Mouse (Mus musculus) ES-E14 (cell line): ENCODE measurements around the gene Men1. TPM values are rescaled to one million over a fixed set of nuclear protein-coding genes. Genes with fewer than 3 reads are reported as not detected.

Experiments used
- DNase-seq: peaks from one replicate; pipeline ENCODE4 v3.0.0-alpha.2; 2013; ENCODE audit warnings: low read depth, low spot score
- H3K27ac ChIP-seq: 2 replicates; pipeline ENCODE4 v1.5.1; 2012; ENCODE audit warnings: low read depth, mild to moderate bottlenecking, low read length, moderate library complexity, mixed read lengths; ENCODE audit not compliant: poor library complexity, insufficient read depth, severe bottlenecking
- H3K36me3 ChIP-seq: 2 replicates; pipeline ENCODE4 v1.6.1; 2012; ENCODE audit warnings: mild to moderate bottlenecking, low read length, moderate library complexity, mixed read lengths; ENCODE audit not compliant: control insufficient read depth, poor library complexity, insufficient read depth, severe bottlenecking
- H3K4me1 ChIP-seq, 2 experiments: fragments of 150-350 bp in 1 of 2; sonication (generic) in 1 of 2; 2 replicates each; pipeline ENCODE4 v1.6.1; 2012; ENCODE audit warnings: low read length in 2 of 2, mild to moderate bottlenecking in 1 of 2, mixed read lengths in 1 of 2; ENCODE audit not compliant: control insufficient read depth in 2 of 2, insufficient read depth in 2 of 2, poor library complexity in 1 of 2
- H3K4me3 ChIP-seq, 2 experiments: fragments of 150-350 bp in 1 of 2; sonication (generic) in 1 of 2; 2 replicates each; pipeline ENCODE4 v1.5.1; 2012; ENCODE audit warnings: low read length in 2 of 2, low read depth in 1 of 2, mild to moderate bottlenecking in 1 of 2, mixed read lengths in 1 of 2; ENCODE audit not compliant: insufficient read depth in 1 of 2, poor library complexity in 1 of 2, severe bottlenecking in 1 of 2
- H3K9ac ChIP-seq: 2 replicates; pipeline ENCODE4 v1.6.1; 2012; ENCODE audit warnings: low read depth, mild to moderate bottlenecking, low read length, mixed read lengths; ENCODE audit not compliant: poor library complexity, insufficient read depth, severe bottlenecking
- H3K9me3 ChIP-seq: fragments of 150-350 bp; sonication (generic); 2 replicates; pipeline ENCODE4 v1.6.1; 2012; ENCODE audit warnings: low read depth, mild to moderate bottlenecking, low read length; ENCODE audit not compliant: control insufficient read depth, insufficient read depth
- CHD2 ChIP-seq: IDR thresholded peaks from 2 replicates; pipeline ENCODE4 v1.6.1; 2014; ENCODE audit warnings: mild to moderate bottlenecking, low read depth, low read length, inconsistent platforms
- HCFC1 ChIP-seq: IDR thresholded peaks from 2 replicates; pipeline ENCODE4 v1.6.1; 2012; ENCODE audit warnings: low read length, inconsistent platforms, borderline replicate concordance; ENCODE audit not compliant: insufficient read depth
- MAFK ChIP-seq: IDR thresholded peaks from 2 replicates; pipeline ENCODE4 v1.6.1; 2014; ENCODE audit warnings: mild to moderate bottlenecking, low read depth, low read length, inconsistent platforms; ENCODE audit not compliant: insufficient read depth
- ZC3H11A ChIP-seq: IDR thresholded peaks from 2 replicates; pipeline ENCODE4 v1.6.1; 2012; ENCODE audit warnings: low read depth, mild to moderate bottlenecking, inconsistent platforms, low read length, borderline replicate concordance
- ZNF384 ChIP-seq: IDR thresholded peaks from 2 replicates; pipeline ENCODE4 v1.6.1; 2012; ENCODE audit warnings: low read depth, low read length, inconsistent platforms
- in situ Hi-C, 2 experiments: fragments of 600-800 bp; cut with MboI; formaldehyde crosslinking; loops; one replicate each; pipeline ENCODE4 v1.15.1; 2025; ENCODE audit warnings: low sequenced_read_pairs in 2 of 2, inconsistent platforms in 1 of 2; ENCODE audit not compliant: unreplicated experiment in 2 of 2
- total RNA-seq: library from RNA; depleted of rRNA; stranded (reverse); fragments of 300-350 nt; gene quantifications from 2 replicates; pipeline ENCODE4 v1.2.3, GENCODE M21; 2012

Men1 gene
- total RNA-seq, 1 experiment: 60.4 TPM

DNA sequence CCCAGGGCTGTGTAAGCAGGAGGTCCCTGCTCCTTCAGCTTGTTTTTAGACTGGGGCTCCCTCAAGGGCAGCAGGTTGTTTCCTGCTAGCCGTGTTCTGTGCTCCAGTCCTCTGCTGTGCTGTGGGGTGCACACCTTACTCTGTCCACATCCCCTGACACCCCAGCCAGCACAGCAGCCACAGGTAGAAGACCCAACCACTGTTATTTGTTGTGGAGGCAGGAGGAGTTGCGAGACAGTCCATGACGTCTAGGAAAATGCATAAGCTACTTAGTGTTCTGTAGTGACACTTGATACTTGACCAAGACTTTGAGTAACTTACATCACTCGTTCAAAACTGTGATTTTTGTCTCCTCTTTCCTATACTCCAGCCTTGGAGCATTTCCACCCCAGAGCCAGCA is 35.8 kb upstream of the Men1 start:
- H3K27ac ChIP-seq: no peak overlapping the region
- H3K4me3 ChIP-seq: no peak overlapping the region
- no peak for DNase-seq
- peaks cover 14 to 35% of the 10 kb centered on the region in 2 experiments for H3K4me1 ChIP-seq
- H3K9me3 ChIP-seq: no peaks in the 10 kb centered on the region
- no peak overlapping the region for H3K9ac ChIP-seq
- H3K36me3 ChIP-seq: peaks cover 36% of the 10 kb centered on the region
- in situ Hi-C loops: no loop called here
- TF ChIP-seq CHD2: no peak
- no peak for TF ChIP-seq ZNF384
- TF ChIP-seq HCFC1: no peak
- TF ChIP-seq MAFK: no peak
- no peak for TF ChIP-seq ZC3H11A

DNA sequence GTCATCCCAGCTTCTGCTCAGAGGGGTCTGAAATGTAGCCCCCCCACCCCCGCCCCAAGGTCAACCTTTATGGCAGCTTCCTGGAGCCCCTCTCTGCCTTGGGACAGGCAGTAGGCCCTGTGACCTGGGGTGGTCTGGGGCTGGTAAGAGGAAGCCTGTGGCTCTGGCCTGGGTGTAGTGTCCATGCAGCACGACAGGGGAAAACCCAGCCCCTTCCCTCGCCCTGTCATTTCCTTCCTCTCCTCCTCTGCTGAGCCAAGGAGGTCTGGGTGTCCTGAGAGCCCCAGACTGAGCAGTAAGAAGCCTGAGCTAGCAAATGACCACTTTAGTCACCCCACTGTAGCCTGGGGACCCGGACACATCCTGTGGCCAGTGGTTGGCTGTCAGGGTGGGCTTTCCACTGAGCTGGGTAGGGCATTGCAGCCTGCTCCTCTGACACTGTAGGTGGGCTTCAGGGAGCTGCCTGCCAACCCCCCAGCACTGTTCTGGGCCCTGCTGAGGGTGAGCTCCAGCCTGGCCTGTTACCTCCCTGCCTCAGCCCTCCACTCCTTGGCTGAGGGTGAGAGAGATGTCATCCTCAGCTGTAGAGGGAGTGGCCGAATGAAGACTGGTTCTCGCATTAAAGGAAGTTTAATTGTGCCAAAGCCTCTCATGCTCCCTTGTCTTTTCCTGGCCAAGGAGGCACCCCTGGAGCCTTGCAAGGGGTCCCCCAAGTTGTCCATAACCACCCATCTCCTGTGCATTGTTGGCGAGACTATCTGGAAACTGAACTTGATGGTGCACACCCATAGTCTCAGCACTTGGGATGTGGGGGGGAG is 35.1 kb upstream of the Men1 start:
- in situ Hi-C loops: no loop called here
- Histone ChIP-seq H3K4me3 (no peak overlapping the region), H3K9ac (no peak overlapping the region), H3K9me3 (no peaks in the 10 kb centered on the region), H3K27ac (no peak overlapping the region), H3K4me1 (peaks cover 14 to 35% of the 10 kb centered on the region in 2 experiments), H3K36me3 (peaks cover 30% of the 10 kb centered on the region)
- TF ChIP-seq MAFK (no peak), ZNF384 (no peak), CHD2 (no peak), HCFC1 (no peak), ZC3H11A (no peak)
- no peak for DNase-seq

DNA sequence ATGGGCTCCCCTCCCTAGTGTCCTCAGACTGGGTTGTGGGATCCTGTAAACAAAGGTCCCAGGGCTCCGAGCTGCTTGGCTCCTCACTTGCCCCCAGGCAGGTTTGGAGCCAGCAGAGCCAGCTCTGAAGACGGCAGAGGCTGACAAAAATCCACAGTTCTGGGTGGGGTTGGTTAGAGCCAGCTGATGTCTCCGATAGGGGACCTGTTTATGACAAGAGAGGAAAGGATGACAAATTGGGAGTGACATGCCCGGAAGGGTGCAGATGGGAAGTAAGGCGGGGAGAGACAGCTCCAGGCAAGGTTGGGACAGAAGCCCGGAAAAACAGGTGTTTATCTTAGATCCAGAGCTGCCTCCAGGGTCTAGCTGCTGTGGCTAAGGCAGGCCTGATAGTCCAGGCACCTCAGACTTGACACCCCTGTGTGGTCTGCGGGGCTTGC is 34.4 kb upstream of the Men1 start:
- Histone ChIP-seq H3K9ac (no peak overlapping the region), H3K27ac (no peak overlapping the region), H3K9me3 (no peaks in the 10 kb centered on the region), H3K4me1 (peaks cover 14 to 35% of the 10 kb centered on the region in 2 experiments), H3K36me3 (peaks cover 23% of the 10 kb centered on the region), H3K4me3 (no peak overlapping the region)
- no peak for DNase-seq
- in situ Hi-C loops: no loop called here
- TF ChIP-seq HCFC1 (no peak), ZNF384 (no peak), MAFK (no peak), CHD2 (no peak), ZC3H11A (no peak)

DNA sequence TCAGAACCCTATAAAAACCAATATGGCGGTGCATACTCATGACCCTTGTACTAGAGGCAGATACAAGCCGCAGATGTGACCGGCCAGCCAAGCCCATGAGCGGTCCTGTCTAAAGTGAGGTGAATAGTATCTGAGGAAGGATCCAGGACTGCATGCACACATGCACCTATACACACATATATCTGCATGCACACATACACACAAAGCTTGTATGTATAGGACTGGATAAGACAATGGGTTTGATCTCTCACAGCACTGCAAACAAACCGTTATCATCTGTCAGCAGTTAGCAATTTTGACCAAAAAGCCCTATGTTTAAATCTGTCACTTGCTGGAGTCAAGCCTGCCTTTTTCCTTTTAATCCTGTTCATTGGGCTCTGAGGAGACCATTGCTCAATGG is 32.7 kb upstream of the Men1 start:
- no peak for DNase-seq
- Histone ChIP-seq H3K36me3 (peaks cover 17% of the 10 kb centered on the region), H3K4me1 (peaks cover 14 to 36% of the 10 kb centered on the region in 2 experiments), H3K9me3 (no peaks in the 10 kb centered on the region), H3K27ac (no peak overlapping the region), H3K9ac (no peak overlapping the region), H3K4me3 (no peak overlapping the region)
- TF ChIP-seq CHD2 (no peak), HCFC1 (no peak), MAFK (no peak), ZNF384 (no peak)
- in situ Hi-C loops: no loop called here
